Mouse (Mus musculus) CD4-positive naive resting alpha-beta T cell, adult 76 days (primary cell): Measurements from ENCODE around the gene Lbhd1. TPM values are rescaled to one million over a fixed set of nuclear protein-coding genes. Genes with fewer than 3 reads are reported as not detected.

Source experiments
- total RNA-seq: library from RNA; stranded (reverse); gene quantifications from one replicate; pipeline ENCODE4 v1.2.4, GENCODE M21; 2023

Lbhd1 gene
- total RNA-seq, 1 experiment from 2014 or later: 9.4 TPM

Other genes with a start within 250 kb of the Lbhd1 start
- gene Chrm1, start 219.9 kb upstream of the Lbhd1 start, total RNA-seq: not detected
- 200 TPM for gene Slc3a2, start 160.4 kb upstream of the Lbhd1 start, total RNA-seq
- gene Wdr74, start 147.9 kb upstream of the Lbhd1 start, total RNA-seq: 89.2 TPM
- gene 1700092M07Rik, start 143.0 kb upstream of the Lbhd1 start, total RNA-seq: 2.3 TPM
- 265 TPM for gene Stx5a, start 142.3 kb upstream of the Lbhd1 start, total RNA-seq
- gene Nxf1, start 126.7 kb upstream of the Lbhd1 start, total RNA-seq: 559 TPM
- 30.8 TPM for gene Tmem223, start 112.7 kb upstream of the Lbhd1 start, total RNA-seq
- gene Tmem179b, start 109.3 kb upstream of the Lbhd1 start, total RNA-seq: 61.1 TPM
- gene Taf6l, start 97.3 kb upstream of the Lbhd1 start, total RNA-seq: 9.8 TPM
- 50.4 TPM for gene Polr2g, start 85.2 kb upstream of the Lbhd1 start, total RNA-seq
- gene Zbtb3, start 81.2 kb upstream of the Lbhd1 start, total RNA-seq: 0.26 TPM
- gene Ttc9c, start 64.4 kb upstream of the Lbhd1 start, total RNA-seq: 21.2 TPM
- gene Hnrnpul2, start 63.7 kb upstream of the Lbhd1 start, total RNA-seq: 101 TPM
- gene AC129217.1, start 54.0 kb upstream of the Lbhd1 start, total RNA-seq: 16.0 TPM
- gene Bscl2, start 46.3 kb upstream of the Lbhd1 start, total RNA-seq: 37.6 TPM
- not detected for gene Gng3, start 44.5 kb upstream of the Lbhd1 start, total RNA-seq
- 0.91 TPM for gene Lrrn4cl, start 33.0 kb upstream of the Lbhd1 start, total RNA-seq
- gene Ubxn1, start 12.2 kb upstream of the Lbhd1 start, total RNA-seq: 116 TPM
- 36.2 TPM for gene Uqcc3, start 2.8 kb upstream of the Lbhd1 start, total RNA-seq
- gene Gm49403, start 198 bp downstream of the Lbhd1 start, total RNA-seq: not detected
- 25.8 TPM for gene 1810009A15Rik, start 5.1 kb downstream of the Lbhd1 start, total RNA-seq
- 3.8 TPM for gene Gm49416, start 5.2 kb downstream of the Lbhd1 start, total RNA-seq
- gene Ints5, start 9.3 kb downstream of the Lbhd1 start, total RNA-seq: 18.6 TPM
- 134 TPM for gene Ganab, start 14.3 kb downstream of the Lbhd1 start, total RNA-seq
- gene B3gat3, start 36.6 kb downstream of the Lbhd1 start, total RNA-seq: 41.9 TPM
- 3.0 TPM for gene Rom1, start 45.6 kb downstream of the Lbhd1 start, total RNA-seq
- 70.7 TPM for gene Eml3, start 45.8 kb downstream of the Lbhd1 start, total RNA-seq
- gene Mta2, start 58.1 kb downstream of the Lbhd1 start, total RNA-seq: 172 TPM
- 39.7 TPM for gene Tut1, start 70.1 kb downstream of the Lbhd1 start, total RNA-seq
- gene Eef1g, start 83.3 kb downstream of the Lbhd1 start, total RNA-seq: 533 TPM
- 74.3 TPM for gene Ahnak, start 105.6 kb downstream of the Lbhd1 start, total RNA-seq
- gene Scgb1a1, start 204.2 kb downstream of the Lbhd1 start, total RNA-seq: not detected